Mouse (Mus musculus) ovary, adult 18-20 months (tissue): ENCODE data around the gene Rrh.
"Not testable (repeated sequence)": the region's sequence is repeated elsewhere in the genome, so short reads cannot be mapped to it uniquely, and the experiment has no call there.

ENCODE experiments used
- DNase-seq: peaks from one replicate; pipeline ENCODE4 v3.0.0; 2022; ENCODE audit warnings: low spot score, mixed read lengths

Rrh gene

GRCm38 (mm10) chr3:129782746-129783145 lies 39.6 kb downstream of the Rrh start:
- DNase-seq: no peak

GRCm38 (mm10) chr3:129781435-129781834 lies 41.0 kb downstream of the Rrh start:
- DNase-seq: no peak

GRCm38 (mm10) chr3:129771210-129771609 lies 51.2 kb downstream of the Rrh start:
- no peak for DNase-seq

GRCm38 (mm10) chr3:129766971-129767794 lies 55.2 kb downstream of the Rrh start:
- no peak for DNase-seq

GRCm38 (mm10) chr3:129766106-129766505 lies 56.3 kb downstream of the Rrh start:
- DNase-seq: no peak

GRCm38 (mm10) chr3:129757599-129757998 lies 64.8 kb downstream of the Rrh start:
- DNase-seq: not testable (repeated sequence)

- DNase-seq: no peak
Measured at GRCm38 (mm10) chr3:129754650-129755604, 67.5 kb downstream of the Rrh start, which contains the start of gene Egf. Egf (minus strand) TSS chr3:129755316.
